Mouse (Mus musculus): ENCODE measurements at regions not wholly inside any gene's neighbourhood (a gene's known extent, or its start where the extent isn't known, plus 50 kb on each side); places are given as distances from the start of the nearest gene placed in this dataset.

GRCm38 (mm10) chr10:6053207-6053606 lies 131.0 kb upstream of the Rgs17 start:
- DNase-seq: no peak

GRCm38 (mm10) chr10:6043358-6043757 lies 121.2 kb upstream of the Rgs17 start:
- DNase-seq: no peak

GRCm38 (mm10) chr10:6039771-6040170 lies 117.6 kb upstream of the Rgs17 start:
- no peak for DNase-seq

- DNase-seq: peak; percentile 79
These were observed 113.7 kb upstream of the Rgs17 start for GRCm38 (mm10) chr10:6035792-6036487.

GRCm38 (mm10) chr10:6032469-6032868 lies 110.3 kb upstream of the Rgs17 start:
- no peak for DNase-seq

- DNase-seq: no peak
These were observed 105.4 kb upstream of the Rgs17 start for GRCm38 (mm10) chr10:6027551-6027950.

DNA sequence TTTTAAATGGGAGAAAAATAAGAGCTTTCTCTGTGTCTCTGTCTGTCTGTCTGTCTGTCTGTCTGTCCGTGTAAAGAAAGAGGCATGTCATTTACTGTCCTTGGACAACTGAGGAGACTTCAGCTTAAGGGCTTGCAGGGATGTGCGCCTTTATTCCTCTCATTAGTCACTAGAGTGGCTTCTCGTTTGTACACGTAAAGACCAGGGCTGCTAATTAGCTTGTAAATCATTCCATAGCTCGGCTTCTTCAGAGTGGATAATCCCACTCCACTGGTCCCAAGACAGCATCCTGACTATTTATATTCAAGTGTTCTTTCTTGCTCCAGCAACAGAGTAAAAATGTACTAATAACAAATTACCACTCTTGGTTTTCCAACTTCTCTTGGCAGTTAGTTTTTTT lies 104.1 kb upstream of the Rgs17 start:
- no peak for DNase-seq

GRCm38 (mm10) chr10:6022609-6023283 lies 100.5 kb upstream of the Rgs17 start:
- DNase-seq: no peak

GRCm38 (mm10) chr10:6020944-6021684 lies 98.9 kb upstream of the Rgs17 start:
- no peak for DNase-seq

DNA sequence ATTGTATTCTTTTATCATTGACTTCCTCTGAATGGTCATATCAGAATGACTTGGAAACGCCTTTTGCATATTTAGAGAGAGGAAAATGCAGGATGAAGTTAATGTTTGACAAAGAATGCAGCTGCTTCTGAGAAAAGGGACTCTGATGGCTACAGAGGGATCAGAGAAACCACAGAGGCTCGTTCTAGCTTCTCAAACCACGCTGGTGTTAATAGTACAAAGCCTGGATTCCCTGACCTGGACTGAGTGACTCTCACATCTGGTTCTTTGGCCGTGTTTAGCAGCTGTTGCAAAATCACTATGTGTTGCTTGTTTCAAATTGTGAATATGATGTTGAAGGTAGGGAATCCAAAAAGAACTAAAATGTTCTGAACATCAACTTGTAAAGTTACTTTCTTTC lies 91.5 kb upstream of the Rgs17 start:
- no peak for DNase-seq

- no peak for DNase-seq
These were observed 89.3 kb upstream of the Rgs17 start for GRCm38 (mm10) chr10:6011541-6011940.

GRCm38 (mm10) chr10:6011029-6011428 lies 88.8 kb upstream of the Rgs17 start:
- DNase-seq: no peak

GRCm38 (mm10) chr10:6007238-6007972 lies 85.2 kb upstream of the Rgs17 start:
- DNase-seq: no peak

DNA sequence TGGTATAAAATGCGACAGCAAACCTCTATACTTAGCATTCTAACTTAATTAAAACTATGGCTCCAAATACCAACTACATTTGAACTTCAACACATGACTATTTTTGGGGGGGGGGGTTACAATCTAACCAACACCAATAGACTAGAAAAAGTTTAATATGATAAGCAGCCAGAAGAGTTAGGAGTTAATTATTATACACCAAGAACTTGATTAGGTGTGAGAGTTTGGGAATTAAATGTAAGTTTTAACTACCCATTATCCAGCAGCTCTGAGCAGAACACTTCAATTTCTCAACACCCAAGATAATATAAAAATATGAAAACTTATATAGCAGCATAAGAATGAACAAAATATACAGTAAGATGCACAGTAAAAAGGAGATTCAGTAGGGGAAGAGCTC lies 59.2 kb upstream of the Rgs17 start:
- DNase-seq: no peak

DNA sequence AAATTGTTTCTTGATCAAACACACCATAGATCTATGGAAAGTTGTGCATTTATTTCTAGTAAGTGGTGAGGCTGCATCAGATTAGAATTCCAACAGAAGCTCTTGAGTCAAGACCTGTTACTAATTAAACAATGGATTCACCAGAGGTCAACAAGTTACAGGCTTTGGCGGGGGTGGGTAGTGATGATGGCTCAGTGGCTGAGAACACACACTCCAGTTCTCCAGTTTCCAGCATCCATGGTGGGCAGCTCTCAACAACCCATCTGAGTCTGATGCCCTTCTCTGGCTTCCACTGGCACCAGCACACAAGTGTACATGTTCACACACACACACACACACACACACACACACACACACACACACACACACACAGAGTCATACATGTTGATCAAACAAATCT lies 56.3 kb upstream of the Rgs17 start:
- DNase-seq: no peak

All from adrenal gland, postnatal 14 days (tissue).